9 mouse cellular contexts compared by ENCODE assay signal in genomic region chr7:99988725-99989124, GRCm38 (mm10). TPM values are rescaled to one million over a fixed set of nuclear protein-coding genes. Genes with fewer than 3 reads are reported as not detected.
A peak's percentile ranks its signal among the peaks of the same experiment; 100 is the strongest.
DNase-seq lines count a peak whose midpoint lies in the region; ATAC-seq lines count a peak whose summit lies in the region.
"Had no signal": no experiment of that assay in that cellular context is flagged by ENCODE, and none has a peak within 500 bp of the region (broad histone marks: within the 10 kb centered on the region; RNA-seq: fewer than 3 reads in every experiment).

No protein-coding gene starts in this region.

- H3K4me3 ChIP-seq in kidney, embryonic 14.5 days (ENCODE audit: low read length) = no peak overlapping the region
- H3K4me3 ChIP-seq in forebrain, embryonic 13.5 days = no peak overlapping the region
- no peak overlapping the region for H3K4me3 ChIP-seq in hindbrain, embryonic 14.5 days (replicated peaks; ENCODE audit: low read length)
- H3K4me3 ChIP-seq in midbrain, embryonic 15.5 days = no peak overlapping the region

- intact Hi-C loops in left cerebral cortex, postnatal 36 days (cut with DNase I) = loop anchor here (5.0 kb wide), 1 partner anchor 109 kb away; no protein-coding TSS in a partner anchor

- no peak overlapping the region for H3K27ac ChIP-seq in kidney, embryonic 14.5 days (ENCODE audit: low read depth, low read length)
- H3K27ac ChIP-seq in forebrain, embryonic 13.5 days = no peak overlapping the region
- no peak overlapping the region for H3K27ac ChIP-seq in hindbrain, embryonic 14.5 days
- no peak overlapping the region for H3K27ac ChIP-seq in midbrain, embryonic 15.5 days

- no peaks in the 10 kb centered on the region for H3K36me3 ChIP-seq in kidney, embryonic 14.5 days (ENCODE audit: control insufficient read depth, insufficient read depth, low read length)
- no peaks in the 10 kb centered on the region for H3K36me3 ChIP-seq in forebrain, embryonic 13.5 days (ENCODE audit: poor library complexity, severe bottlenecking)
- no peaks in the 10 kb centered on the region for H3K36me3 ChIP-seq in hindbrain, embryonic 14.5 days (replicated peaks; ENCODE audit: control insufficient read depth, insufficient read depth)
- H3K36me3 ChIP-seq in midbrain, embryonic 15.5 days (replicated peaks) = no peaks in the 10 kb centered on the region

- DNase-seq in kidney, adult 9 months = peak; percentile 71
- peak; percentile 67 for DNase-seq in cerebellum, adult 11 months
- DNase-seq in hindbrain, embryonic 14.5 days (ENCODE audit: low spot score) = peak; percentile 90
- DNase-seq in left cerebral cortex, postnatal 36 days (ENCODE audit: low spot score in 2 of 2) = peak; percentile 71 to 75
- DNase-seq in spleen, postnatal 4 days (ENCODE audit: low spot score in 2 of 2) = peak; percentile 45 to 78

- H3K9me3 ChIP-seq in kidney, embryonic 14.5 days (ENCODE audit: control insufficient read depth, low read length) = no peaks in the 10 kb centered on the region
- no peaks in the 10 kb centered on the region for H3K9me3 ChIP-seq in forebrain, embryonic 13.5 days (replicated peaks)
- H3K9me3 ChIP-seq in hindbrain, embryonic 14.5 days (ENCODE audit: control insufficient read depth, low read length) = no peaks in the 10 kb centered on the region
- no peaks in the 10 kb centered on the region for H3K9me3 ChIP-seq in midbrain, embryonic 15.5 days

- H3K4me1 ChIP-seq in kidney, embryonic 14.5 days (ENCODE audit: control insufficient read depth, insufficient read depth, low read length) = no peaks in the 10 kb centered on the region
- H3K4me1 ChIP-seq in forebrain, embryonic 13.5 days = no peaks in the 10 kb centered on the region
- no peaks in the 10 kb centered on the region for H3K4me1 ChIP-seq in hindbrain, embryonic 14.5 days (replicated peaks; ENCODE audit: control insufficient read depth, insufficient read depth, low read length)
- no peaks in the 10 kb centered on the region for H3K4me1 ChIP-seq in midbrain, embryonic 15.5 days

- H3K9ac ChIP-seq in kidney, embryonic 14.5 days (ENCODE audit: low read depth, low read length) = no peak overlapping the region
- H3K9ac ChIP-seq in forebrain, embryonic 13.5 days = no peak overlapping the region
- no peak overlapping the region for H3K9ac ChIP-seq in hindbrain, embryonic 14.5 days
- no peak overlapping the region for H3K9ac ChIP-seq in midbrain, embryonic 15.5 days

- H3K27me3 ChIP-seq in kidney, embryonic 14.5 days (ENCODE audit: control insufficient read depth, insufficient read depth, low read length) = no peaks in the 10 kb centered on the region
- H3K27me3 ChIP-seq in forebrain, embryonic 13.5 days = no peaks in the 10 kb centered on the region
- H3K27me3 ChIP-seq in hindbrain, embryonic 14.5 days (ENCODE audit: control insufficient read depth, insufficient read depth, low read length) = no peaks in the 10 kb centered on the region
- H3K27me3 ChIP-seq in midbrain, embryonic 15.5 days (replicated peaks) = no peaks in the 10 kb centered on the region

- WGBS in kidney, embryonic 14.5 days = 6% methylated on average over 4 of the region's 4 CpGs
- WGBS in forebrain, embryonic 13.5 days = 8% methylated on average over 4 of the region's 4 CpGs
- WGBS in hindbrain, embryonic 14.5 days = 6% methylated on average over 4 of the region's 4 CpGs
- WGBS in midbrain, embryonic 15.5 days = 3% methylated on average over 4 of the region's 4 CpGs

- H3K4me2 ChIP-seq in kidney, embryonic 14.5 days (replicated peaks; ENCODE audit: low read depth, low read length) = no peak overlapping the region
- no peak overlapping the region for H3K4me2 ChIP-seq in forebrain, embryonic 13.5 days
- H3K4me2 ChIP-seq in hindbrain, embryonic 14.5 days (replicated peaks) = no peak overlapping the region
- no peak overlapping the region for H3K4me2 ChIP-seq in midbrain, embryonic 15.5 days

- ATAC-seq in kidney, embryonic 14.5 days (ENCODE audit: low FRiP score, low TSS enrichment) = no peak
- ATAC-seq in forebrain, embryonic 13.5 days = peak; percentile 76; the same call in 1 of the 2 replicates
- ATAC-seq in hindbrain, embryonic 14.5 days (ENCODE audit: low FRiP score) = 0 out of 2 replicates have a peak, but pooled peaks have one; percentile 64
- ATAC-seq in midbrain, embryonic 15.5 days (replicated peaks) = 0 out of 2 replicates have a peak, but pooled peaks have one; percentile 70

RNA-seq across cellular contexts. Expression of gene Rnf169, which starts 8.5 kb away (rescaled TPM):
- 7.3 and 8.2 TPM in 2 replicates for polyA plus RNA-seq in kidney, embryonic 14.5 days (2014; fragmentation: Nextera tagmentation; extraction: Ambion mirVana)
- polyA plus RNA-seq in forebrain, embryonic 13.5 days (2015; fragmentation: Nextera tagmentation; extraction: Ambion mirVana) = 3.8 and 5.5 TPM in 2 replicates
- polyA plus RNA-seq in hindbrain, embryonic 14.5 days (2014; fragmentation: Nextera tagmentation; extraction: Ambion mirVana) = 5.3 and 5.8 TPM in 2 replicates
- 10 to 100 TPM; 49.1 to 49.3 TPM for total RNA-seq in left cerebral cortex, postnatal 36 days (2021)
- 5.7 and 6.2 TPM in 2 replicates for polyA plus RNA-seq in midbrain, embryonic 15.5 days (2015; fragmentation: Nextera tagmentation; extraction: Ambion mirVana)

RNA-seq across cellular contexts. Expression of gene Chrdl2, which starts 17.2 kb away (rescaled TPM):
- 0.32 and 0.84 TPM in 2 replicates for polyA plus RNA-seq in kidney, embryonic 14.5 days (2014; fragmentation: Nextera tagmentation; extraction: Ambion mirVana)
- not detected in 2 replicates for polyA plus RNA-seq in forebrain, embryonic 13.5 days (2015; fragmentation: Nextera tagmentation; extraction: Ambion mirVana)
- 0.31 and 0.67 TPM in 2 replicates for polyA plus RNA-seq in hindbrain, embryonic 14.5 days (2014; fragmentation: Nextera tagmentation; extraction: Ambion mirVana)
- under 1 TPM in 1 of 2 experiments, not detected in 1; 0.70 TPM for total RNA-seq in left cerebral cortex, postnatal 36 days (2021)
- polyA plus RNA-seq in midbrain, embryonic 15.5 days (2015; fragmentation: Nextera tagmentation; extraction: Ambion mirVana) = 0.34 TPM in 1 of 2 replicates, not detected in the other
- polyA plus RNA-seq: liver, embryonic 16.5 days had no signal
